Mouse (Mus musculus): ENCODE results near the gene Gm10382.
"Not testable (repeated sequence)": the region's sequence is repeated elsewhere in the genome, so short reads cannot be mapped to it uniquely, and the experiment has no call there.

Gm10382 gene

DNA sequence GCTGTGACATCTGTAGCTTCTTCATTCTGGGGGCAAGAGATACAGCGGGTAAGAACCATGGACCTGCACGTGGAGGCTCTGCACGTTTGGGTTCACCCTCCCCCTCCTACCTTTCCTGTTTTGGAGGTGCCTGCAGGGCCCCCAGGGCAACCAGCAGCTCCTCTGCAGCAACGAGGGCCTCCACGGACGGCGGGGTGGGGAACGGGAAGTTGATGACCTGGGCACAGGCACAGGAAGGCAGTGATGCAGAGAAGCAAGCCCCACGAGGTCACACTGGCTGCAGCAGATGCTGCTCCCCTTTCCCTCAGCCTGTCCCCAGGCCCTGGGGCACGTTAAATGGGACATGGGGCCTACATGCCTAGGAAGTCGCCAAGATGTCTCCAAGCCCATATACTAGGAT is 30.0 kb downstream of the Gm10382 start:
- DNase-seq: no peak

DNA sequence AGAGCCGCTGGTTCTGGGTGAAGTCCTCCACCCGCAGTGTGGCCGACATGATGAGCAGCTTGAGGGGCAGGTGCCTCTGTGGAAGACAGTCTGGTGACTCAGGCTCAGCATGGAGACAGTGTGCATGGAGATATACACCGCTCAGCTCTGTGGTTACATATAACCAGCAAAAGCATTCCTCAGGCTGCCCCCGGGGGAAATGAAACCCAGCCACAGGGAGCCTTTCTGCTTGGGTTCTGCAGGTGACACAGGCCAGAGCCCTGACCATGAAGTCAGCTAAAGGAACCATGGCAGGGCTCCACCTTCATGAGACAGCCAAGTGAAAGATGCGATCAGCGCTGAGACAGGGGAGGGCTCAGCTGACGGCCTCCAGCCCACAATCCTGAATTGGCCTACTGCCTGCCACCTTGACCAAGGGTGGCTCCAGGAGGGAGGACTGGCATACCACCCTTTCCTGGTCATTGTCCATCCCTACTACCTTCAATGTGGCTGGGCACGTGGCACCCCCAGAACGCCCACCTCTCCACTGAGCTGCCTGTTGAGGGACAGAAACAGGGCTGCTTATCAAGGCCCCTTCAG is 36.7 kb downstream of the Gm10382 start:
- no peak for DNase-seq

DNA sequence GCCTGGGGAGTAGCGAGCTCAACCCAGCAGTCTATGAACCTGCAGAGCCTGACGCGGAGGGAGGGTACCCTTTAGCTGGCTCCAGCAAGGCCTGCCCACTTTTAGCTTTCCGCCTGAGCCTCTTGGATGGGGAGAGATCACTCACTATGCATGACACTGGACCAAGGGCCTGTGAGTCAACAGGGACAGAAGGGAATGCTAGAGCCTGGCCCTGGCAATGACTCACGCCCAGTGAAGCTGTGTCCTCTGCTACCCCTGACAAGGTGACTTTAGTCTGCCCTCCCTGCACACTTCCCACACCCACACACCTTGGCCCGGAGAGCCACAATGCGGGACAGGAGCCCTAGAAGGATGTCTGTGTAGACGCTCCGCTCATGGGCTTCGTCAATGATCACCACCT is 37.2 kb downstream of the Gm10382 start:
- no peak for DNase-seq

DNA sequence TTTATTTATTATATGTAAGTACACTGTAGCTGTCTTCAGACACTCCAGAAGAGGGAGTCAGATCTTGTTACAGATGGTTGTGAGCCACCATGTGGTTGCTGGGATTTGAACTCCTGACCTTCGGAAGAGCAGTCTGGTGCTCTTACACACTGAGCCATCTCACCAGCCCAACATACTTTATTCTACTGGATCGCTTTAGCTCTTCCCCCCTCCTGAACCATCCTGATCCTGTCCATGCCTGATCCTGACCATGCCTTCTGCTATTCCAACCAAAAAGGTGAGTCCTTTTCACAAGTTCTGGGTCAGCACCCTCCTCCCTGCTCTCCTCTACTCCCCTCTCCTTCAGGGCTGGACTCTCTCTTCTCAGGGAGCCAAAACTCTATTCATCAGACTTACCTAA is 43.2 kb downstream of the Gm10382 start:
- DNase-seq: not testable (repeated sequence)

DNA sequence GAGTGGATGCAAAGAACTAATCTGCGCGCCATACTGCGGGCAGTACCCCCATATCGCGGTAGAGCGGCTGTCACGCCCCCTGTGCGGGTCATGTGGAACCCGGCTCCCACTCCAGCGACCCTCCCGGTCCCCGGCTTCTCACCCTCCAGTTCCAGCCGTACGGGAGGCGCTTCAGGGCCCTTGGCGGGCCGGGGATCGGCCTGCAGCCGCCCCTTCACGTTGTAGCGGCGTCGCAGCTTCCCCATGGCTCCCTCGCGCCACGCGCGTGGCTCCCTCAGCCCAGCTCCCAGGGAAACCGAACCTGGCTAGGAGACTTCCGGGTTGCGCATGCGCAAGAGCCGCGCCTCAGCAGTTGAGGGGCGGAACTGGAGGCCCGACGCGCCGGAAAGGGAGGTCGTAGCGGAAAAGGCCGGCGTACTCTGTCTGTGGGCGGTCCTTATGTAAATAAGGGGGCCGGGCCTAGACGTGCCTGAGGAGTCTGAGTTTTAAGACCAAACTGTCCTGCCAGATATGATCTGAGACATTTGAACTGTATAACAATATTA is 44.7 kb downstream of the Gm10382 start, which contains the start of gene Dhx37:
Dhx37 (minus strand) TSS at position 329 of the 545 bp plus-strand sequence.
- DNase-seq: peak; percentile 96

DNA sequence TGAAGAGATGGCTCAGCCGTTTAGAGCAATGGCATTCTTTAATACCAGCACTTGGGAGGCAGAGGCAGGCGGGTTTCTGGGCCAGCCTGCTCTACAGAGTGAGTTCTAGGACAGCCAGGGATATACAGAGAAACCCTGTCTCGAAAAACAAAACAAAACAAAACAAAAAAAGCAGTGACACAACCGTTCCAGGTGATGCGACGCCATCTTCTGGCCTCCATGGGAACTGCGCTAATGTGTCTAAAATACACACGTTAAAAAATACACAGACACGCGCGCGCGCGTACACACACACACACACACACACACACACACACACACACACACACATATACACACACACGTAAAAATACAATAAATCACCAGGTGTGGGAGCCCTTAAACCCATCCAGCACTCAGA is 45.2 kb downstream of the Gm10382 start:
- DNase-seq: not testable (repeated sequence)
